Mouse (Mus musculus): ENCODE measurements around the gene Isg15.

GRCm38 (mm10) chr4:156217838-156218237, 17.2 kb upstream of the Isg15 start:
- TF ChIP-seq CTCF (conservative IDR thresholded peaks at IDR 0.05; ENCODE audit: low read length) (no peak), NANOG (IDR thresholded peaks at IDR 0.05; ENCODE audit: borderline replicate concordance, low read length) (no peak), POU5F1 (IDR thresholded peaks at IDR 0.05; ENCODE audit: borderline replicate concordance, low read length) (no peak)

All from E14TG2a.4 (cell line).